Comparison of ENCODE assay signal across 28 mouse cellular contexts in genomic region chr6:112062956-112063355, GRCm38 (mm10).
DNase-seq lines count a peak whose midpoint lies in the region; ATAC-seq and TF ChIP-seq lines count a peak whose summit lies in the region.
"Had no signal": no experiment of that assay in that cellular context is flagged by ENCODE, and none has a peak within 500 bp of the region (broad histone marks: within the 10 kb centered on the region; RNA-seq: fewer than 3 reads in every experiment).

No protein-coding gene starts in this region.

- no peak overlapping the region for H3K4me2 ChIP-seq in hindbrain, embryonic 16.5 days (ENCODE audit: low read length)
- H3K4me2 ChIP-seq: embryonic facial prominence, embryonic 13.5 days; embryonic facial prominence, embryonic 15.5 days; forebrain, embryonic 12.5 days had no signal

- no peak for TF ChIP-seq CTCF in brain, embryonic 14.5 days (IDR thresholded peaks at IDR 0.05; ENCODE audit: borderline replicate concordance, extremely low read depth, insufficient read depth, insufficient read length)

- no peak overlapping the region for H3K9ac ChIP-seq in hindbrain, embryonic 16.5 days (ENCODE audit: low read depth, low read length)
- H3K9ac ChIP-seq: embryonic facial prominence, embryonic 13.5 days; embryonic facial prominence, embryonic 15.5 days; forebrain, embryonic 12.5 days had no signal

- no peaks in the 10 kb centered on the region for H3K9me3 ChIP-seq in hindbrain, embryonic 16.5 days (ENCODE audit: control insufficient read depth, low read length)
- H3K9me3 ChIP-seq in hindbrain, embryonic 10.5 days: no peaks in the 10 kb centered on the region
- H3K9me3 ChIP-seq: embryonic facial prominence, embryonic 13.5 days; embryonic facial prominence, embryonic 15.5 days; forebrain, embryonic 10.5 days; forebrain, embryonic 12.5 days had no signal

- ATAC-seq in hindbrain, embryonic 16.5 days: peak; percentile 56; the same call in 1 of the 2 replicates
- ATAC-seq: activated CD4-positive, CD25-positive, alpha-beta regulatory T cell, adult 4 months; CD4-positive, CD25-positive, alpha-beta regulatory T cell, adult 4 months; forebrain, embryonic 14.5 days; forebrain, embryonic 16.5 days; Patski had no signal

- WGBS in hindbrain, embryonic 16.5 days: 65% methylated on average over 3 of the region's 3 CpGs
- WGBS in hindbrain, embryonic 10.5 days: 73% methylated on average over 3 of the region's 3 CpGs

- TF ChIP-seq POLR2A in brain, embryonic 14.5 days (IDR thresholded peaks at IDR 0.05; ENCODE audit: borderline replicate concordance, extremely low read depth, insufficient read depth, insufficient read length, poor library complexity, severe bottlenecking): no peak

- no peak overlapping the region for H3K27ac ChIP-seq in hindbrain, embryonic 16.5 days (ENCODE audit: low read depth, low read length)
- no peak overlapping the region for H3K27ac ChIP-seq in hindbrain, embryonic 10.5 days
- H3K27ac ChIP-seq: embryonic facial prominence, embryonic 13.5 days; embryonic facial prominence, embryonic 15.5 days; forebrain, embryonic 10.5 days; forebrain, embryonic 12.5 days had no signal

- intact Hi-C loops in left cerebral cortex, postnatal 4 days (cut with DNase I): no loop called here

- peak; percentile 21 to 49 for DNase-seq in cerebellum, postnatal 10 days
- no peak for DNase-seq in cerebellum, adult 11-12 months
- DNase-seq in hindbrain, embryonic 10.5 days (ENCODE audit: low spot score): no peak
- peak; percentile 54 for DNase-seq in left cerebral cortex, postnatal 4 days
- DNase-seq in left cerebral cortex, adult 11 months (ENCODE audit: low spot score): no peak
- DNase-seq in brain, embryonic 14.5 days (ENCODE audit: low read depth): peak; percentile 20
- DNase-seq: adrenal gland, adult 8-10 months; adrenal gland, postnatal 14 days; adrenal gland, postnatal 36 days; B cell, adult 2 months; cerebellum, adult 11 months; cerebellum, adult 8-10 months; cerebellum, adult 9-11 months; cerebellum, postnatal 36 days; embryo, embryonic 11 days had no signal

- H3K27me3 ChIP-seq in hindbrain, embryonic 16.5 days (replicated peaks; ENCODE audit: control insufficient read depth, insufficient read depth, low read length): no peaks in the 10 kb centered on the region
- no peaks in the 10 kb centered on the region for H3K27me3 ChIP-seq in hindbrain, embryonic 10.5 days (ENCODE audit: insufficient read depth, poor library complexity, severe bottlenecking)
- H3K27me3 ChIP-seq: CH12.LX; embryonic facial prominence, embryonic 13.5 days; embryonic facial prominence, embryonic 15.5 days; forebrain, embryonic 12.5 days had no signal

- no peaks in the 10 kb centered on the region for H3K4me1 ChIP-seq in hindbrain, embryonic 16.5 days (ENCODE audit: control insufficient read depth, insufficient read depth, low read depth, low read length)
- H3K4me1 ChIP-seq in hindbrain, embryonic 10.5 days (replicated peaks): no peaks in the 10 kb centered on the region
- H3K4me1 ChIP-seq: embryonic facial prominence, embryonic 15.5 days; forebrain, embryonic 10.5 days; forebrain, embryonic 12.5 days had no signal

- no peak overlapping the region for H3K4me3 ChIP-seq in hindbrain, embryonic 16.5 days (ENCODE audit: low read length)
- H3K4me3 ChIP-seq in hindbrain, embryonic 10.5 days: no peak overlapping the region
- H3K4me3 ChIP-seq: embryonic facial prominence, embryonic 13.5 days; embryonic facial prominence, embryonic 15.5 days; erythroblast, embryonic 14.5 days; forebrain, embryonic 10.5 days; forebrain, embryonic 12.5 days had no signal

- no peaks in the 10 kb centered on the region for H3K36me3 ChIP-seq in hindbrain, embryonic 16.5 days (ENCODE audit: control insufficient read depth, insufficient read depth, low read length)
- H3K36me3 ChIP-seq in hindbrain, embryonic 10.5 days: no peaks in the 10 kb centered on the region
- H3K36me3 ChIP-seq: embryonic facial prominence, embryonic 13.5 days; embryonic facial prominence, embryonic 15.5 days; forebrain, embryonic 10.5 days; forebrain, embryonic 12.5 days; G1E had no signal

Comparison
In these comparisons a context has a peak if more than half of its experiments do, and no peak if none do; other contexts are left out.
1. DNase-seq: peak in cerebellum, postnatal 10 days (2 of 2), left cerebral cortex, postnatal 4 days (single experiment) and brain, embryonic 14.5 days (single experiment); none in cerebellum, adult 11-12 months (single experiment), hindbrain, embryonic 10.5 days (single experiment) and left cerebral cortex, adult 11 months (single experiment).